Mouse (Mus musculus): Measurements from ENCODE around the gene St6gal1. TPM values are rescaled to one million over a fixed set of nuclear protein-coding genes. Genes with fewer than 3 reads are reported as not detected.

St6gal1 gene
- 100 to 1,000 TPM; 142 to 152 TPM for total RNA-seq (2023)

DNA sequence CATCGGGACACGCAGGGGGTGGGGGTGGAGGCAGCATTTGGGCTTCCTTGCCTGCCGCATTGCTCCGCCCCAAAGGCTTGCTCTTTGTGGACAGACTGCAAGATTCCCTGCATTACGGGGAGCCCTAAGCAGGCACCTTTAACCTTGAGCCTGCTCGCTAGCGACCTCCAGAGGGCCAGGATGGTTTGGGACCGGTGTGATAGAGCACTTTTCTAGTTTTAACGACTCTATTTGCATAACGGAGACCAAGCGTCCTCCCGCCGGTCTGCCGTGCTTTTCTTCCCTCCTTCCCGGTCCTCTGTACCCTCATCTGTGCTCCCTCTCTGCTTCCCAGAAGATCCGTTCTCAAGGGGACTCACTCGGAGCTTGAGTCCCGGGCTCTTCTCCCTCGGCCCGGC, at the start of gene St6gal1:
Gene St6gal1 (plus strand): TSS at position 70 of the 398 bp plus-strand sequence.

Other genes starting within 250 kb of the St6gal1 start
- gene Kng2, start 195.3 kb upstream of the St6gal1 start, total RNA-seq (2023) = not detected
- not detected for gene Kng1, start 166.9 kb upstream of the St6gal1 start, total RNA-seq (2023)
- 1,000 to 10,000 TPM; 1,212 to 1,271 TPM for gene Eif4a2, start 117.3 kb upstream of the St6gal1 start, total RNA-seq (2023)
- gene Rfc4, start 97.0 kb upstream of the St6gal1 start, total RNA-seq (2023) = 10 to 100 TPM in 1 of 2 experiments, 1 to 10 TPM in 1; 9.1 to 16.7 TPM
- gene Adipoq, start 78.2 kb upstream of the St6gal1 start, total RNA-seq (2023) = not detected
- gene Rtp1, start 204.4 kb downstream of the St6gal1 start, total RNA-seq (2023) = not detected